In the genomic region with DNA sequence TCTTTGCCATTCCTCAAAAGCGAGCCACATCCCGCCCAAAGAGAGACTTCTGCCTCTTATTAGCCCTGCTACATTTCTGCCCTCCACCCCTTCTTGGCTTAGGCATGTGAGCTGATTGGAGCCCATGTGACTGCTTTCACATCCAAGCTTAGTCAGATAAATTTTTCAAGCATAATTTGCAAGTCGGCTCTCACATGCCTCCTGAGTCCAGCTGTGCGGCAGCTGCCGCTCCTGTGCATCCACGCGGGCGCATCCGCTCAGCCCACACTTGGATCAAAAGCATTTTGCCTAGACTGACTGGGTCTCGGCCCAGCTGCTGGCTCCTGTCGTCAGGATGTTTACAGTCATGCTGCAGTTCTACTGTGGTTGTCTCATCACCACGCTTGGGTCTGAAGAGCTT, we compare ENCODE assay signal across 11 mouse cellular contexts.
DNase-seq lines count a peak whose midpoint lies in the region; ATAC-seq and TF ChIP-seq lines count a peak whose summit lies in the region.
"Had no signal": no experiment of that assay in that cellular context is flagged by ENCODE, and none has a peak within 500 bp of the region (broad histone marks: within the 10 kb centered on the region; RNA-seq: fewer than 3 reads in every experiment).

No protein-coding gene starts in this region.

- peaks cover 6% of the 10 kb centered on the region for H3K4me1 ChIP-seq in forebrain, embryonic 16.5 days (replicated peaks; ENCODE audit: control insufficient read depth, insufficient read depth, low read length)
- H3K4me1 ChIP-seq in forebrain, embryonic 15.5 days, result peaks cover 13% of the 10 kb centered on the region
- H3K4me1 ChIP-seq in limb, embryonic 14.5 days (ENCODE audit: control insufficient read depth, insufficient read depth, low read length), result no peaks in the 10 kb centered on the region
- H3K4me1 ChIP-seq in limb, embryonic 10.5 days, result 0 out of 2 replicates have a peak, but pooled peaks cover 3% of the 10 kb centered on the region
- no peaks in the 10 kb centered on the region for H3K4me1 ChIP-seq in intestine, embryonic 15.5 days (replicated peaks)
- H3K4me1 ChIP-seq in liver, postnatal 0 days (ENCODE audit: insufficient read depth), result no peaks in the 10 kb centered on the region

- ATAC-seq in forebrain, embryonic 16.5 days, result 0 out of 2 replicates have a peak, but pooled peaks have one; percentile 31
- ATAC-seq in forebrain, embryonic 15.5 days (replicated peaks), result no peak
- ATAC-seq in limb, embryonic 14.5 days (ENCODE audit: low FRiP score, low read depth), result peak; percentile 44; the same call in 1 of the 2 replicates
- peak; percentile 71 for ATAC-seq in intestine, embryonic 15.5 days
- no peak for ATAC-seq in liver, postnatal 0 days

- WGBS in forebrain, embryonic 16.5 days, result 85% methylated on average over 12 of the region's 12 CpGs
- whole genome bisulfite sequencing in forebrain, embryonic 15.5 days, result 85% methylated on average over 12 of the region's 12 CpGs
- 80% methylated on average over 12 of the region's 12 CpGs for WGBS in limb, embryonic 14.5 days
- 91% methylated on average over 12 of the region's 12 CpGs for WGBS in limb, embryonic 10.5 days
- WGBS in intestine, embryonic 15.5 days, result 69% methylated on average over 12 of the region's 12 CpGs
- 87% methylated on average over 12 of the region's 12 CpGs for WGBS in liver, postnatal 0 days (ENCODE audit: insufficient replicate concordance)

- no peak for TF ChIP-seq CTCF in brain, embryonic 14.5 days (IDR thresholded peaks at IDR 0.05; ENCODE audit: borderline replicate concordance, extremely low read depth, insufficient read depth, insufficient read length)
- no peak for TF ChIP-seq CTCF in liver, postnatal 0 days (IDR thresholded peaks at IDR 0.05; ENCODE audit: low read depth)

- H3K4me3 ChIP-seq in forebrain, embryonic 16.5 days (replicated peaks; ENCODE audit: low read length), result no peak overlapping the region
- no peak overlapping the region for H3K4me3 ChIP-seq in forebrain, embryonic 15.5 days
- no peak overlapping the region for H3K4me3 ChIP-seq in limb, embryonic 14.5 days (replicated peaks; ENCODE audit: low read length)
- no peak overlapping the region for H3K4me3 ChIP-seq in limb, embryonic 10.5 days
- H3K4me3 ChIP-seq in intestine, embryonic 15.5 days (replicated peaks), result no peak overlapping the region
- no peak overlapping the region for H3K4me3 ChIP-seq in liver, postnatal 0 days (ENCODE audit: low read depth, low read length)
- H3K4me3 ChIP-seq: neural tube, embryonic 13.5 days had no signal

- H3K27ac ChIP-seq in forebrain, embryonic 16.5 days (ENCODE audit: low read length), result no peak overlapping the region
- H3K27ac ChIP-seq in forebrain, embryonic 15.5 days (replicated peaks), result no peak overlapping the region
- no peak overlapping the region for H3K27ac ChIP-seq in limb, embryonic 14.5 days (replicated peaks; ENCODE audit: low read depth, low read length)
- H3K27ac ChIP-seq in limb, embryonic 10.5 days, result no peak overlapping the region
- H3K27ac ChIP-seq in intestine, embryonic 15.5 days, result no peak overlapping the region
- H3K27ac ChIP-seq in liver, postnatal 0 days (ENCODE audit: low read depth), result no peak overlapping the region
- H3K27ac ChIP-seq: neural tube, embryonic 13.5 days had no signal

- no peak overlapping the region for H3K9ac ChIP-seq in forebrain, embryonic 16.5 days (replicated peaks; ENCODE audit: low read depth, low read length)
- no peak overlapping the region for H3K9ac ChIP-seq in forebrain, embryonic 15.5 days (replicated peaks)
- H3K9ac ChIP-seq in limb, embryonic 14.5 days (ENCODE audit: low read depth, low read length, severe bottlenecking), result no peak overlapping the region
- no peak overlapping the region for H3K9ac ChIP-seq in intestine, embryonic 15.5 days
- H3K9ac ChIP-seq in liver, postnatal 0 days (replicated peaks), result no peak overlapping the region
- H3K9ac ChIP-seq: neural tube, embryonic 13.5 days had no signal

- H3K27me3 ChIP-seq in forebrain, embryonic 16.5 days (replicated peaks; ENCODE audit: control insufficient read depth, insufficient read depth, low read length), result no peaks in the 10 kb centered on the region
- H3K27me3 ChIP-seq in forebrain, embryonic 15.5 days, result no peaks in the 10 kb centered on the region
- H3K27me3 ChIP-seq in limb, embryonic 14.5 days (ENCODE audit: control insufficient read depth, insufficient read depth, low read length), result no peaks in the 10 kb centered on the region
- no peaks in the 10 kb centered on the region for H3K27me3 ChIP-seq in limb, embryonic 10.5 days (ENCODE audit: low read depth, poor library complexity, severe bottlenecking)
- no peaks in the 10 kb centered on the region for H3K27me3 ChIP-seq in intestine, embryonic 15.5 days (replicated peaks)
- no peaks in the 10 kb centered on the region for H3K27me3 ChIP-seq in liver, postnatal 0 days (ENCODE audit: insufficient read depth, low read length)
- H3K27me3 ChIP-seq: neural tube, embryonic 13.5 days had no signal

- H3K9me3 ChIP-seq in forebrain, embryonic 16.5 days (ENCODE audit: control insufficient read depth, low read length), result no peaks in the 10 kb centered on the region
- no peaks in the 10 kb centered on the region for H3K9me3 ChIP-seq in forebrain, embryonic 15.5 days
- 0 out of 2 replicates have a peak, but pooled peaks cover 2% of the 10 kb centered on the region for H3K9me3 ChIP-seq in limb, embryonic 14.5 days (ENCODE audit: control insufficient read depth, low read length)
- no peaks in the 10 kb centered on the region; the same call in 1 of the 2 replicates for H3K9me3 ChIP-seq in limb, embryonic 10.5 days (replicated peaks)
- H3K9me3 ChIP-seq in intestine, embryonic 15.5 days, result no peaks in the 10 kb centered on the region
- H3K9me3 ChIP-seq in liver, postnatal 0 days (ENCODE audit: low read length), result no peaks in the 10 kb centered on the region

- no peak for TF ChIP-seq POLR2A in limb, embryonic 14.5 days (IDR thresholded peaks at IDR 0.05; ENCODE audit: borderline replicate concordance, extremely low read depth, insufficient read depth, insufficient read length)
- TF ChIP-seq POLR2A in brain, embryonic 14.5 days (IDR thresholded peaks at IDR 0.05; ENCODE audit: borderline replicate concordance, extremely low read depth, insufficient read depth, insufficient read length, poor library complexity, severe bottlenecking), result no peak

- no peak for TF ChIP-seq EP300 in liver, postnatal 0 days (IDR thresholded peaks at IDR 0.05; ENCODE audit: low read depth)

- H3K36me3 ChIP-seq in forebrain, embryonic 16.5 days (ENCODE audit: control insufficient read depth, insufficient read depth), result no peaks in the 10 kb centered on the region
- no peaks in the 10 kb centered on the region for H3K36me3 ChIP-seq in forebrain, embryonic 15.5 days
- H3K36me3 ChIP-seq in limb, embryonic 14.5 days (ENCODE audit: control insufficient read depth, insufficient read depth, low read length), result no peaks in the 10 kb centered on the region
- H3K36me3 ChIP-seq in limb, embryonic 10.5 days, result no peaks in the 10 kb centered on the region
- no peaks in the 10 kb centered on the region for H3K36me3 ChIP-seq in intestine, embryonic 15.5 days
- no peaks in the 10 kb centered on the region for H3K36me3 ChIP-seq in liver, postnatal 0 days (replicated peaks; ENCODE audit: insufficient read depth, low read length)
- H3K36me3 ChIP-seq: neural tube, embryonic 13.5 days had no signal

- DNase-seq in limb, embryonic 14.5 days (ENCODE audit: low spot score), result peak; percentile 28
- DNase-seq in limb, embryonic 10.5 days (ENCODE audit: low spot score), result no peak
- DNase-seq in brain, embryonic 14.5 days (ENCODE audit: low read depth), result peak; percentile 46
- DNase-seq in liver, postnatal 0 days, result no peak
- DNase-seq in thymus, postnatal 25 days, result no peak
- DNase-seq: kidney, adult 11 months; liver had no signal

- no peak overlapping the region for H3K4me2 ChIP-seq in forebrain, embryonic 16.5 days (ENCODE audit: low read length)
- no peak overlapping the region for H3K4me2 ChIP-seq in forebrain, embryonic 15.5 days (replicated peaks)
- H3K4me2 ChIP-seq in limb, embryonic 14.5 days (replicated peaks; ENCODE audit: low read depth, low read length, severe bottlenecking), result no peak overlapping the region
- no peak overlapping the region for H3K4me2 ChIP-seq in intestine, embryonic 15.5 days (replicated peaks)
- H3K4me2 ChIP-seq in liver, postnatal 0 days (ENCODE audit: low read depth, low read length), result no peak overlapping the region
- H3K4me2 ChIP-seq: neural tube, embryonic 13.5 days had no signal

Comparison
In these comparisons a context has a peak if more than half of its experiments do, and no peak if none do; other contexts are left out.
1. ATAC-seq: peak in forebrain, embryonic 16.5 days (single experiment), limb, embryonic 14.5 days (single experiment) and intestine, embryonic 15.5 days (single experiment); none in forebrain, embryonic 15.5 days (single experiment) and liver, postnatal 0 days (single experiment).
2. DNase-seq: peak in limb, embryonic 14.5 days (single experiment) and brain, embryonic 14.5 days (single experiment); none in limb, embryonic 10.5 days (single experiment), liver, postnatal 0 days (single experiment) and thymus, postnatal 25 days (single experiment).